Mouse (Mus musculus) left cerebral cortex, adult 9 months (tissue): Measurements from ENCODE around the gene Lrrtm4.

Source experiments
- DNase-seq, 2 experiments: peaks; one replicate each; pipeline ENCODE4 v3.0.0; 2022; ENCODE audit warnings: low spot score in 2 of 2

Lrrtm4 gene

DNA sequence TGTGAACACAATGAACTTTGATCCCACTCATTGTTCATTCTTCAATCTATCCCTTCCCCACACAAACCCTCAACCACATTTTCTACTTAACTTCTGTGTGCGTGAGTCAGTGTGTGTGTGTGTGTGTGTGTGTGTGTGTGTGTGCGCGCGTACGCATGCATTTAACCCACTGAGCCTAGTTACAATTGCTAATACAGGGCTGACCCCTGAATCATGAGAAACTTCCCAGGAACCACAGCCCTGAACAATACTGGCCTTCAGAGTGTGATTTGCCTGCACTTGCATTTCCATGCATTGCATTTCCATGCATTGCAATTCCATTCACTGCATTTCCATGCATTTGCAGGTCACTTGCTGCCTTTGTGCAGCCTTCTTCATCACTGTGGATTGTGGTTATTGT is 701.8 kb downstream of the Lrrtm4 start:
- no peak for DNase-seq

DNA sequence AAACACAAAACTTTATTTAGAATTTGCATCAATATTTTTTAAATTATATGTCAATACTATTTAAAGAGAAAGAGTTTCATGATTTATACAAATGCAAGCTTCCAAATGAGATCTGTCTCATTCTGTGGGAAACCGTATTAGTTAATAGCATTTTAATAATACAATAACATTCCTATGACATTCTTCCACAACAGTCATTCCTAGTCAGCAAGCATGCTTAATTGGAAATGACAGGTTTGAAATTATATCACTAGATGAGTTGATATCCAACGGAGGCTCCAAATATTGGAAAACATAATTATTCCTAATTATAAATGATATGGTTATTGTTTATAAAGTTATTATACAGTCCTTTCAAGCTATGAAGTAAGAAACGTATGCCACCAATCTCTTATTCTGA is 714.7 kb downstream of the Lrrtm4 start:
- no peak for DNase-seq

DNA sequence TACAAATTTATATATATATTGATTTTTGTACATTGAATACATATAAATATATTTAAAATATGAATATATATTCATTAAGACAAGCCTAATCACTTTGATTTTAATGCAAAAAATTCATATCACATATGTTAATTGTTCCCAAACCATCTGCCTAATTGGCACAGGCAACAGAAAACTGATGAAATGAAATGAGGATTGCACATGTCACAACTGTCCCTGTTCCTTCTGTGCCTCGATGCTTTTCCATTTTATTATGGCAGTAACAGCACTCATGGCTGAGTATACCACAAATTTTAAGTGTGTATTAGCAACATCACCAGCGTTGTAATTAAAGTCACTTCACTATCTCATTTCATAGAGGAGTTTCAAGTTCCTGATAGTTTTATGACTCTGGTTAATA is 732.1 kb downstream of the Lrrtm4 start:
- DNase-seq: no peak

DNA sequence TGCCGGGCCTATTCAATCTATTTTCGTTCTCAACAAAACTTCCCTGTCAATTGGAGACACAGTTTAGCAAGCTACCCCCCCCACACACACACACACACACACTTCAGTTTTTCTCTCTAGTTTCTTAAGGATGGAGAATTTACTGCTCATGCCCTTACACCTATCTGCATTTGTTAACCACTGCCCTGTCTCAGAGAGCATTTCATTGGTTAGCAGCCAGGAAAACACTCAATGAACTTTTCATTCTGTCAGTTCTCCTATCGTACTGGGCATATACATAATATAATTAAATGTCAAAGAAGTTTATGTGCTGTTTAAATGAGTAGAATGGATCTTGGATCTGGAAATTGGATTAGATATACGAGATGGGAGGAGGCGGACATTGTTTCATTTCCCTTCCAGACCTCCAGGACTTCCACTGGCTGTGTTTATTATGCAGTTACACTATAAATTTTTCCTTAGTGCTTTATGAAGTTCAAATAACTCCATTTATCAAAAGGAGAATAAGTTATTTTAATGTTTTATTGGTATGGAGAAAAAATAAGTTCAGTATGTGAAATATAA is 742.0 kb downstream of the Lrrtm4 start:
- no peak for DNase-seq

DNA sequence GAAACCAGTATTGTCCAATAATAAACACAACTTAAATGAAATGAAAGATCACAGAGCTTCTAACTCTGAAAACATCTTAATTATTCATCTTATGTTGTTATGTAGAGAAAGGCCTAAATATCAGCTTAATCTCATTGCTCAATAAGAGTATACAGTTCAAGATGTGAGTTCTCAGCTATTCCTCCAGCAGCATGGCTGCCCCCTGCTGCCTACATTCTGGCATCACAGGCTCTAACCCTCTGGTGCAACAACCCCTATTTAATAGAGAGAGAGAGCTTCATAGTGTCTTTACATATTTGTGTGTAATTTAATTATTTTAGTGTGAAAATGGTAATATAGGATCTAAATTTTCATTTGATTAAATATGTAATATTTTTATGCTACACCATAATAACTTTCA is 767.6 kb downstream of the Lrrtm4 start:
- DNase-seq: no peak

DNA sequence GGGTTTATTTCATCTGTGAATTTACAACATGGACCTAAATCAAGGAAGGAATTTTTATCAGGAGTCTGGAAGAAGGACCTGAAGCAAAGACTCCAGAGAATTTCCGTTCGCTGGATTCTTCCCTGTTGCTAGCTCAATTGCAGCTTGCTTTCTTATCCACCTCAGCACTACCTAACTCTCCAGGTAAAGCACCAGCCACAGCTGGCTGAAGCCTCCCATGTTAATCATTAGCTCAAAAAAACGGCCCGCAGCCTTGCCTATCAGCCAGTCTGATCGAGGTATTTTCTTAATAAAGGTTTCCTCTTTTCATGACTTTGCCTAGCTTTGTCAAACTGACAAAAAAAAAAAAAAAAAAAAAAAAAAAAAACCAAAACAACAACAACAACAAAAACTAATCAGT is 805.1 kb downstream of the Lrrtm4 start:
- DNase-seq: no peak

DNA sequence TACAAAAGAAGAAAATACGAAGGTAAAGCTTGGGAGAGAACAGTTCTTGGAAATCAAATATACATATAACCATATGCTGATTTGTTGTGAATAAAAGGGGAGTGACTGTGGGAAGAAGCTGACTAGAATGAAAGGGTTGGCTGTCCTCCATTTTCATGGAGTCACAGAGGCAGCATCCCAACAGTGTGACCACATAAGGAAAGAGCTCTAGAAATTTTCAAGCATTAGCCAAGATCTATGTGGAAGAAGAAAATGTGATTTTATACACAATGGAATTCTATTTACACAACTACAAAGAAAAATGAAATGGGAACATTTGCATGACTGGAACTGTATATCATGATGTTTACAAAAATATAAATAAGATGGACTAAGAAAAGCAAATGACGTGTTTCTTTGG is 821.1 kb downstream of the Lrrtm4 start:
- DNase-seq: no peak

DNA sequence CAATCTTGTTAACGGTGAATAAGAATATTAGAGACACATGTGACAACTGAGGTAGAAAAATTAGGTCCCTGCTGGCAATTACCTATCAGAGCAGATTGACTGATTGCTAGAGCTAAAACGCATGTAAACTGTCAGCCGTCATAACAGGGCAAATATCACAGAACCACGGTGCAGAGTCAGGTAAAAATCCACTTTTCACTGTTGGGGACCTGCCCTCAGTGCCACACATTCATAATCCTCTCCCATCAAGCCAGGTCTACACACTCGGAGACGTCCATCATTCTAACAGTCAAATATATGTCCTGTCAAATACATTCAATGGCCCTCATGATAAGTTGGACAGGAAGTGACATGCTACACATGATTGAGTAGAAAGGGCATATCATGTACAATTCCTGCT is 826.6 kb downstream of the Lrrtm4 start:
- no peak for DNase-seq

DNA sequence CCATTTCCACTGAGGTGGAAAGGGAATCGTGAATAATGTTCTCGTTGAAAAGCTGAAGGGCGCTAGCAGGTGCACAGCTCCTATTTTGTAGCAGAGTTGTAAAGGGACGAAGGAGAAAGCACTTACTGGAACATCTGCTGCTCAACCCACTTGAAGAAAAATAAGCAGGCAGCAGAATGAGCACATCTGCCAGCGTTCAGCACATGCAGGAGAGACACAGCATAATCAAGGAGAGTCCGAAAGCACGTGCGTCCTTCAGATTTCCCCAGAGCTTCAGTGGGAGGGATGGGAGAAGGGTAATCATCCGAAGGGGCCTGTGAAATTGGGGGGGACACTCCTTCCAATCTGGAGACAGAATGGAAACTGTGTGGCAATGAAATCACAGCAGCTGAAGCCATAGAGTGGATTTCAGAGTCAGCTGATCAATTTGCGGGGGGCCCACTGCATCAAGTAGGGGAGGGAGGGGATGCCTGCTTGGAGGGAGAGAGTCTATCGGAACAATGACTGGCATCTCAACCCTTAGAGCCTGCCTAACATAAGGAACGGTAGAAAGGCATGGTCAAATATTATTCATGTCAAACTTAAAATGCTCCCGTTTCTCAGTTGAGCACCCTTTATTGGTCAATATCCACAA is 838.4 kb downstream of the Lrrtm4 start:
- peak in 1 of 2 experiments; percentile 29 for DNase-seq
